Mouse (Mus musculus): ENCODE data around the gene Tacc2.

- TF ChIP-seq CHD2 (IDR thresholded peaks at IDR 0.05; ENCODE audit: low read length) = no peak
- no peak for TF ChIP-seq POLR2A (IDR thresholded peaks at IDR 0.05; ENCODE audit: control insufficient read depth in 1 of 2, insufficient read depth in 1 of 2, low read depth in 1 of 2, low read length in 2 of 2, poor library complexity in 1 of 2)
- no peak for TF ChIP-seq KAT2A (conservative IDR thresholded peaks at IDR 0.05; ENCODE audit: low read depth, low read length)
- TF ChIP-seq USF2 (IDR thresholded peaks at IDR 0.05; ENCODE audit: borderline replicate concordance in 1 of 2, insufficient read depth in 1 of 2, low read depth in 1 of 2, low read length in 2 of 2) = no peak
- TF ChIP-seq GATA1 (IDR thresholded peaks at IDR 0.05; ENCODE audit: low read depth, low read length) = no peak
- TF ChIP-seq CTCF (IDR thresholded peaks at IDR 0.05 in 2 of 3, conservative IDR thresholded peaks at IDR 0.05 in 1 of 3; ENCODE audit: control insufficient read depth in 1 of 3, insufficient read depth in 1 of 3, low read depth in 2 of 3, low read length in 3 of 3, poor library complexity in 1 of 3, severe bottlenecking in 1 of 3) = no peak
- no peak for TF ChIP-seq SIN3A (IDR thresholded peaks at IDR 0.05; ENCODE audit: low read length)
- TF ChIP-seq NELFE (IDR thresholded peaks at IDR 0.05; ENCODE audit: low read depth, low read length) = no peak
- TF ChIP-seq E2F4 (IDR thresholded peaks at IDR 0.05; ENCODE audit: borderline replicate concordance, low read depth, low read length) = no peak
These were observed 18.6 kb upstream of the Tacc2 start for GRCm38 (mm10) chr7:130558592-130558991.
